Mouse (Mus musculus) adipocyte (in vitro differentiated cells): Measurements from ENCODE around the gene Csf2ra.
A peak's percentile ranks its signal among the peaks of the same experiment; 100 is the strongest.
"Not testable (repeated sequence)": the region's sequence is repeated elsewhere in the genome, so short reads cannot be mapped to it uniquely, and the experiment has no call there.

Experiments used
- DNase-seq: peaks from one replicate; pipeline ENCODE4 v3.0.0-alpha.2; 2016; ENCODE audit warnings: low spot score

Csf2ra gene

GRCm38 (mm10) chr19:61227941-61228701 is at the start of gene Csf2ra:
Gene Csf2ra, minus strand, starts transcription at chr19:61228429.
- DNase-seq = no peak

GRCm38 (mm10) chr19:61275446-61275845 is 47.2 kb upstream of the Csf2ra start:
- DNase-seq = no peak

GRCm38 (mm10) chr19:61269141-61269540 is 40.9 kb upstream of the Csf2ra start:
- not testable (repeated sequence) for DNase-seq

GRCm38 (mm10) chr19:61267141-61267540 is 38.9 kb upstream of the Csf2ra start:
- DNase-seq = no peak

- peak; percentile 97 for DNase-seq
Observed at GRCm38 (mm10) chr19:61266651-61267050, 38.4 kb upstream of the Csf2ra start.

- peak; percentile 55 for DNase-seq
Observed at GRCm38 (mm10) chr19:61266246-61266615, 38.0 kb upstream of the Csf2ra start.

- DNase-seq = peak; percentile 89
Observed at GRCm38 (mm10) chr19:61265349-61266245, 37.4 kb upstream of the Csf2ra start.

- no peak for DNase-seq
Observed at GRCm38 (mm10) chr19:61264933-61265332, 36.7 kb upstream of the Csf2ra start.

GRCm38 (mm10) chr19:61264227-61264626 is 36.0 kb upstream of the Csf2ra start:
- DNase-seq = peak; percentile 89

- no peak for DNase-seq
Observed at GRCm38 (mm10) chr19:61261241-61261640, 33.0 kb upstream of the Csf2ra start.

- DNase-seq = no peak
Observed at GRCm38 (mm10) chr19:61257733-61258132, 29.5 kb upstream of the Csf2ra start.

GRCm38 (mm10) chr19:61256166-61256887 is 28.1 kb upstream of the Csf2ra start:
- DNase-seq = no peak

GRCm38 (mm10) chr19:61247334-61247733 is 19.1 kb upstream of the Csf2ra start:
- not testable (repeated sequence) for DNase-seq

GRCm38 (mm10) chr19:61244721-61245436 is 16.6 kb upstream of the Csf2ra start:
- no peak for DNase-seq

GRCm38 (mm10) chr19:61237967-61238366 is 9.7 kb upstream of the Csf2ra start:
- DNase-seq = no peak

GRCm38 (mm10) chr19:61234532-61234931 is 6.3 kb upstream of the Csf2ra start:
- no peak for DNase-seq

- no peak for DNase-seq
Observed at GRCm38 (mm10) chr19:61226928-61227854, 1.0 kb downstream of the Csf2ra start.

GRCm38 (mm10) chr19:61226401-61226927 is 1.8 kb downstream of the Csf2ra start:
- no peak for DNase-seq

GRCm38 (mm10) chr19:61225526-61226400 is 2.5 kb downstream of the Csf2ra start:
- no peak for DNase-seq
